ENCODE assay signal across 17 mouse cellular contexts in the genomic region with DNA sequence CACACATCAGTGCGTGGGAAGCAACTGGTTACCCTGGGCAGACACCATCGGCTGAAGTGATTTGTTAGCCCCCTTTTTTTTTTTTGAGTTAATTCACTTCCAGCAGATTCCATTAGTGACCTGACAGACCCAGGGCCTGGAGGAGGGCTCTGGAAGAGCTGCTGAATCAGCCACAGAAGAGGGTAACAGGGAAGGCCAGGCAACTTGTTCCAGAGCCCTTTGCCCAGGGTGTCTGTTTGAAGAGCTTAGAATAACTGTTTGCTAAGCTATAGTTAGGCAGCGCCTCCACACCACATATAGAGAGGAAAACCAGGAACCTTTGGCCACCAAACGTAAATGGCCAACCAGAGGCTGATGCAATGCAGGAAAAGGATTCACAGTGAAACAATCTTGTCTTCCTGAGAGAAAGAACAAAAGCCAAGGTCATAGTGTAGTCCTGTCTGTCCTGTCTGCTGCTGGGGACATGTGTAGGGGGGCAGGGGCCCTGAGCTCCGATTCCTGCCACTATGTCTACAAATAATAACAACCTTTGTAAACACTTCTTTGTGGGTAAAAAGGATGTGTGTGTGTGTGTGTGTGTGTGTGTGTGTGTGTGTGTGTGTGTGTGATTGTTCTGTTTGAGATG. TPM values are rescaled to one million over a fixed set of nuclear protein-coding genes. Genes with fewer than 3 reads are reported as not detected.
A peak's percentile ranks its signal among the peaks of the same experiment; 100 is the strongest.
DNase-seq lines count a peak whose midpoint lies in the region; ATAC-seq and TF ChIP-seq lines count a peak whose summit lies in the region.
"Had no signal": no experiment of that assay in that cellular context is flagged by ENCODE, and none has a peak within 500 bp of the region (broad histone marks: within the 10 kb centered on the region; RNA-seq: fewer than 3 reads in every experiment).

No protein-coding gene starts in this region.

- TF ChIP-seq EP300 in liver, postnatal 0 days (IDR thresholded peaks at IDR 0.05; ENCODE audit: low read depth) = peak; percentile 50; the same call in 1 of the 2 replicates

- DNase-seq in MN1 (ENCODE audit: low spot score) = peak; percentile 29
- DNase-seq in kidney, postnatal 14 days = peak; percentile 65
- peak; percentile 33 for DNase-seq in liver, postnatal 0 days
- no peak for DNase-seq in urinary bladder, postnatal 25 days (ENCODE audit: low spot score)
- DNase-seq in spleen, postnatal 4 days (ENCODE audit: low spot score in 2 of 2) = no peak
- no peak for DNase-seq in right cerebral cortex, adult 18-20 months
- DNase-seq: adrenal gland, postnatal 10 days; cerebellum, postnatal 10 days; layer of hippocampus, postnatal 36 days; lung, postnatal 4 days; retina, postnatal 1 day; thymus, postnatal 14 days had no signal

- 0 out of 2 replicates have a peak overlapping the region, but pooled peaks have one; percentile 1 for H3K4me2 ChIP-seq in intestine, postnatal 0 days (replicated peaks; ENCODE audit: low read depth)
- H3K4me2 ChIP-seq in liver, postnatal 0 days (ENCODE audit: low read depth, low read length) = 0 out of 2 replicates have a peak overlapping the region, but pooled peaks have one; percentile 18
- H3K4me2 ChIP-seq: embryonic facial prominence, embryonic 12.5 days; forebrain, embryonic 12.5 days; neural tube, embryonic 13.5 days had no signal

- no peaks in the 10 kb centered on the region for H3K4me1 ChIP-seq in intestine, postnatal 0 days (replicated peaks; ENCODE audit: control insufficient read depth, insufficient read depth, low read length)
- peaks cover 6% of the 10 kb centered on the region for H3K4me1 ChIP-seq in liver, postnatal 0 days (ENCODE audit: insufficient read depth)
- H3K4me1 ChIP-seq: embryonic facial prominence, embryonic 12.5 days; forebrain, embryonic 12.5 days; neural tube, embryonic 13.5 days had no signal

- peak overlapping the region; percentile 50 for H3K27ac ChIP-seq in intestine, postnatal 0 days (ENCODE audit: low read depth, low read length)
- H3K27ac ChIP-seq in liver, postnatal 0 days (ENCODE audit: low read depth) = peak overlapping the region; percentile 82
- H3K27ac ChIP-seq: embryonic facial prominence, embryonic 12.5 days; forebrain, embryonic 12.5 days; neural tube, embryonic 13.5 days had no signal

- WGBS in intestine, postnatal 0 days = 25% methylated on average over 5 of the region's 5 CpGs
- WGBS in liver, postnatal 0 days (ENCODE audit: insufficient replicate concordance) = 40% methylated on average over 5 of the region's 5 CpGs

- no peaks in the 10 kb centered on the region for H3K9me3 ChIP-seq in intestine, postnatal 0 days (ENCODE audit: control insufficient read depth)
- H3K9me3 ChIP-seq in liver, postnatal 0 days (ENCODE audit: low read length) = no peaks in the 10 kb centered on the region
- H3K9me3 ChIP-seq: embryonic facial prominence, embryonic 12.5 days; forebrain, embryonic 12.5 days; neural tube, embryonic 13.5 days had no signal

- no peak overlapping the region for H3K9ac ChIP-seq in intestine, postnatal 0 days (ENCODE audit: low read depth, low read length)
- no peak overlapping the region for H3K9ac ChIP-seq in liver, postnatal 0 days (replicated peaks)
- H3K9ac ChIP-seq: embryonic facial prominence, embryonic 12.5 days; forebrain, embryonic 12.5 days; neural tube, embryonic 13.5 days had no signal

- 0 out of 2 replicates have a peak, but pooled peaks have one; percentile 7 for TF ChIP-seq CTCF in intestine, postnatal 0 days (IDR thresholded peaks at IDR 0.05; ENCODE audit: low read depth)
- no peak for TF ChIP-seq CTCF in liver, postnatal 0 days (IDR thresholded peaks at IDR 0.05; ENCODE audit: low read depth)

- H3K27me3 ChIP-seq in intestine, postnatal 0 days (replicated peaks; ENCODE audit: control insufficient read depth, insufficient read depth, low read length) = no peaks in the 10 kb centered on the region
- H3K27me3 ChIP-seq in liver, postnatal 0 days (ENCODE audit: insufficient read depth, low read length) = no peaks in the 10 kb centered on the region
- H3K27me3 ChIP-seq: embryonic facial prominence, embryonic 12.5 days; forebrain, embryonic 12.5 days; neural tube, embryonic 13.5 days had no signal

- H3K4me3 ChIP-seq in intestine, postnatal 0 days (ENCODE audit: low read depth, low read length) = no peak overlapping the region
- no peak overlapping the region for H3K4me3 ChIP-seq in liver, postnatal 0 days (ENCODE audit: low read depth, low read length)
- H3K4me3 ChIP-seq: embryonic facial prominence, embryonic 12.5 days; forebrain, embryonic 12.5 days; neural tube, embryonic 13.5 days had no signal

- peak; percentile 60 for ATAC-seq in intestine, postnatal 0 days
- peak; percentile 73 for ATAC-seq in liver, postnatal 0 days
- ATAC-seq: inflammation-experienced regulatory T-cells, adult 6 months had no signal

- H3K36me3 ChIP-seq in intestine, postnatal 0 days (ENCODE audit: control insufficient read depth, insufficient read depth) = no peaks in the 10 kb centered on the region
- H3K36me3 ChIP-seq in liver, postnatal 0 days (replicated peaks; ENCODE audit: insufficient read depth, low read length) = no peaks in the 10 kb centered on the region
- H3K36me3 ChIP-seq: embryonic facial prominence, embryonic 12.5 days; forebrain, embryonic 12.5 days; neural tube, embryonic 13.5 days had no signal

RNA-seq across cellular contexts. Expression of a gene that starts 32.7 kb away (rescaled TPM):
- 5.1 and 5.9 TPM in 2 replicates for polyA plus RNA-seq in intestine, postnatal 0 days (2015; fragmentation: Nextera tagmentation; extraction: Ambion mirVana)
- 4.5 and 7.5 TPM in 2 replicates for polyA plus RNA-seq in liver, postnatal 0 days (2015; fragmentation: Nextera tagmentation; extraction: Ambion mirVana)

Comparison
In these comparisons a context has a peak if more than half of its experiments do, and no peak if none do; other contexts are left out.
1. DNase-seq: peak in MN1 (single experiment), kidney, postnatal 14 days (single experiment) and liver, postnatal 0 days (single experiment); none in urinary bladder, postnatal 25 days (single experiment), spleen, postnatal 4 days (0 of 2) and right cerebral cortex, adult 18-20 months (single experiment).